Comparison of ENCODE assay signal across 27 mouse cellular contexts in the genomic region with DNA sequence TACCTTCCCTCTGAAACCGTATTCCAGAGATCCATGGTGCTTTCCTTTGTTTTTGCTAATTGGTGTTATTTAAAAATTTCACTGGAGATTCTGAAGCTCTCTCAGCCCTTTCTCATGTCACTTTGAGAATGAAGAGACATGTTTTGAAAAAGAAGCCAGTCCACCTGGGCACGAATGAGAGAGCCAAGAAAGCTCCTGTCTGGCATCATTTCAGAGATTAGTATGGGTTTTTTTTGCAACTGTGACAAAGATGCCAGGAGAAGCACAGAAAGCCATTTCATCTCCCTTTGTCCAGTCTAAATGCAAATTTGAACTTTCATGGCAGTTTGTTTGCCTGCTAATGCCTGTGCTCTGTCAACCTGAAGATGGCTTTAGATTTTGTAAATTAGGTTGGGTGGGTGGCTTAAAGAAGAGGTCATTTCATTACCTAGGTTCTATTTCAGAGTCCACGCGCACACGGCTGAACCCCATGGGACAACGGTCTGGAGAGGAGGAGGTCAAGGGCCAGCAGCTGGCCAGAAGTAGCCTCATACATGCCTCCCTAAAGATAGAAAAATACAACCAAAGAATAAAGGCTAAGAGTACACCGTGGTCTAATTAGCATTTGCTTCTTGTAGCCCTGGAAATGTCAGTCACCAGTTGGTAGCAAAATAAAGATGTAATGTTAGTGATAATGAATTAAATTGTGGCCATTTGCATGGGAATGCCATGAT.
DNase-seq lines count a peak whose midpoint lies in the region; ATAC-seq and TF ChIP-seq lines count a peak whose summit lies in the region.
"Had no signal": no experiment of that assay in that cellular context is flagged by ENCODE, and none has a peak within 500 bp of the region (broad histone marks: within the 10 kb centered on the region; RNA-seq: fewer than 3 reads in every experiment).

No protein-coding gene starts in this region.

- H3K4me3 ChIP-seq in forebrain, embryonic 11.5 days (ENCODE audit: low read depth, low read length) = no peak overlapping the region
- H3K4me3 ChIP-seq in forebrain, embryonic 15.5 days = no peak overlapping the region
- H3K4me3 ChIP-seq in kidney, embryonic 16.5 days (ENCODE audit: low read length) = no peak overlapping the region
- H3K4me3 ChIP-seq: embryonic facial prominence, embryonic 13.5 days; forebrain, embryonic 13.5 days; gastrocnemius, adult 2 months; intestine, embryonic 15.5 days; liver, embryonic 13.5 days had no signal

- no peaks in the 10 kb centered on the region for H3K9me3 ChIP-seq in forebrain, embryonic 11.5 days (ENCODE audit: control insufficient read depth, low read length)
- H3K9me3 ChIP-seq in forebrain, embryonic 15.5 days = no peaks in the 10 kb centered on the region
- H3K9me3 ChIP-seq in kidney, embryonic 16.5 days (ENCODE audit: low read length) = no peaks in the 10 kb centered on the region
- H3K9me3 ChIP-seq: embryonic facial prominence, embryonic 13.5 days; forebrain, embryonic 13.5 days; intestine, embryonic 15.5 days; liver, embryonic 13.5 days had no signal

- H3K36me3 ChIP-seq in forebrain, embryonic 11.5 days (ENCODE audit: control insufficient read depth, insufficient read depth, low read length) = no peaks in the 10 kb centered on the region
- H3K36me3 ChIP-seq in forebrain, embryonic 15.5 days = no peaks in the 10 kb centered on the region
- H3K36me3 ChIP-seq in kidney, embryonic 16.5 days (ENCODE audit: insufficient read depth, low read length) = no peaks in the 10 kb centered on the region
- H3K36me3 ChIP-seq: embryonic facial prominence, embryonic 13.5 days; intestine, embryonic 15.5 days; liver, embryonic 13.5 days had no signal

- no peaks in the 10 kb centered on the region for H3K27me3 ChIP-seq in forebrain, embryonic 11.5 days (ENCODE audit: control insufficient read depth, insufficient read depth, low read length)
- no peaks in the 10 kb centered on the region for H3K27me3 ChIP-seq in forebrain, embryonic 15.5 days
- no peaks in the 10 kb centered on the region for H3K27me3 ChIP-seq in kidney, embryonic 16.5 days (ENCODE audit: insufficient read depth, low read length)
- H3K27me3 ChIP-seq: embryonic facial prominence, embryonic 13.5 days; forebrain, embryonic 13.5 days; intestine, embryonic 15.5 days; liver, embryonic 13.5 days had no signal

- 0 out of 2 replicates have a peak, but pooled peaks have one; percentile 42 for ATAC-seq in forebrain, embryonic 11.5 days (replicated peaks; ENCODE audit: low FRiP score)
- no peak for ATAC-seq in forebrain, embryonic 15.5 days (replicated peaks)
- 0 out of 2 replicates have a peak, but pooled peaks have one; percentile 23 for ATAC-seq in kidney, embryonic 16.5 days (ENCODE audit: low FRiP score, low TSS enrichment)
- ATAC-seq: forebrain, embryonic 13.5 days; hindbrain, postnatal 0 days; intestine, embryonic 15.5 days had no signal

- H3K9ac ChIP-seq in forebrain, embryonic 11.5 days (ENCODE audit: low read length) = no peak overlapping the region
- H3K9ac ChIP-seq in forebrain, embryonic 15.5 days (replicated peaks) = no peak overlapping the region
- H3K9ac ChIP-seq in kidney, embryonic 16.5 days (replicated peaks; ENCODE audit: low read length) = no peak overlapping the region
- H3K9ac ChIP-seq: embryonic facial prominence, embryonic 13.5 days; forebrain, embryonic 13.5 days; intestine, embryonic 15.5 days; liver, embryonic 13.5 days had no signal

- 41% methylated on average over 7 of the region's 7 CpGs for WGBS in forebrain, embryonic 11.5 days
- WGBS in forebrain, embryonic 15.5 days = 33% methylated on average over 7 of the region's 7 CpGs
- WGBS in kidney, embryonic 16.5 days = 39% methylated on average over 7 of the region's 7 CpGs

- no peak overlapping the region for H3K4me2 ChIP-seq in forebrain, embryonic 11.5 days (ENCODE audit: low read depth, low read length, severe bottlenecking)
- no peak overlapping the region for H3K4me2 ChIP-seq in forebrain, embryonic 15.5 days (replicated peaks)
- no peak overlapping the region for H3K4me2 ChIP-seq in kidney, embryonic 16.5 days (replicated peaks; ENCODE audit: low read depth, low read length)
- H3K4me2 ChIP-seq: embryonic facial prominence, embryonic 13.5 days; forebrain, embryonic 13.5 days; heart, embryonic 11.5 days; intestine, embryonic 15.5 days; liver, embryonic 13.5 days had no signal

- no peak overlapping the region for H3K27ac ChIP-seq in forebrain, embryonic 11.5 days (ENCODE audit: low read depth, low read length)
- H3K27ac ChIP-seq in forebrain, embryonic 15.5 days (replicated peaks) = no peak overlapping the region
- H3K27ac ChIP-seq in kidney, embryonic 16.5 days (ENCODE audit: low read length) = no peak overlapping the region
- H3K27ac ChIP-seq: embryonic facial prominence, embryonic 13.5 days; forebrain, embryonic 13.5 days; gastrocnemius, adult 2 months; hindbrain, postnatal 0 days; intestine, embryonic 15.5 days; kidney, postnatal 0 days; liver, embryonic 13.5 days; macrophage had no signal

- TF ChIP-seq POLR2A in brain, embryonic 14.5 days (IDR thresholded peaks at IDR 0.05; ENCODE audit: borderline replicate concordance, extremely low read depth, insufficient read depth, insufficient read length, poor library complexity, severe bottlenecking) = no peak

- no peak for TF ChIP-seq CTCF in brain, embryonic 14.5 days (IDR thresholded peaks at IDR 0.05; ENCODE audit: borderline replicate concordance, extremely low read depth, insufficient read depth, insufficient read length)

- H3K4me1 ChIP-seq in forebrain, embryonic 11.5 days (replicated peaks; ENCODE audit: control insufficient read depth, insufficient read depth, low read length) = 0 out of 2 replicates have a peak, but pooled peaks cover 2% of the 10 kb centered on the region
- H3K4me1 ChIP-seq in forebrain, embryonic 15.5 days = peaks cover 8% of the 10 kb centered on the region
- peaks cover 4% of the 10 kb centered on the region; the same call in 1 of the 2 replicates for H3K4me1 ChIP-seq in kidney, embryonic 16.5 days (ENCODE audit: insufficient read depth, low read length)
- H3K4me1 ChIP-seq: embryonic facial prominence, embryonic 13.5 days; intestine, embryonic 15.5 days; liver, embryonic 13.5 days had no signal

- no peak for DNase-seq in forebrain, embryonic 11.5 days (ENCODE audit: low spot score)
- DNase-seq in kidney, postnatal 14 days = no peak
- peak; percentile 30 for DNase-seq in brain, embryonic 14.5 days (ENCODE audit: low read depth)
- peak; percentile 37 for DNase-seq in embryo, embryonic 10.5 days (ENCODE audit: low spot score)
- DNase-seq: adrenal gland, postnatal 25 days; B cell, adult 2 months; gastrocnemius, adult 2 months; gastrocnemius, postnatal 36 days; heart, adult 18-20 months; heart, postnatal 4 days; kidney, adult 2 months; layer of hippocampus, postnatal 36 days; left cerebral cortex, postnatal 4 days; liver, embryonic 13.5 days; lung, adult 2 months; lung, postnatal 10 days; thymus, adult 2 months; thymus, postnatal 4 days had no signal

Comparison
In these comparisons a context has a peak if more than half of its experiments do, and no peak if none do; other contexts are left out.
1. DNase-seq: peak in brain, embryonic 14.5 days (single experiment) and embryo, embryonic 10.5 days (single experiment); none in forebrain, embryonic 11.5 days (single experiment) and kidney, postnatal 14 days (single experiment).